Mouse (Mus musculus): ENCODE data around the gene Trip10. TPM values are rescaled to one million over a fixed set of nuclear protein-coding genes. Genes with fewer than 3 reads are reported as not detected.

Gene Trip10
- polyA plus RNA-seq, 1 experiment from 2014 or later, result 9.3 TPM

- 39% methylated on average over 13 of the region's 13 CpGs for WGBS (ENCODE audit: insufficient replicate concordance)
- TF ChIP-seq CTCF (IDR thresholded peaks at IDR 0.05; ENCODE audit: low read depth), result no peak
- TF ChIP-seq EP300 (IDR thresholded peaks at IDR 0.05; ENCODE audit: low read depth), result no peak
- Histone ChIP-seq H3K9me3 (ENCODE audit: low read length) (no peaks in the 10 kb centered on the region), H3K9ac (replicated peaks) (no peak overlapping the region), H3K4me3 (ENCODE audit: low read depth, low read length) (no peak overlapping the region), H3K4me2 (ENCODE audit: low read depth, low read length) (no peak overlapping the region), H3K27ac (ENCODE audit: low read depth) (peak overlapping the region; percentile 11; the same call in 1 of the 2 replicates), H3K4me1 (ENCODE audit: insufficient read depth) (peaks cover 5% of the 10 kb centered on the region; the same call in 1 of the 2 replicates), H3K36me3 (replicated peaks; ENCODE audit: insufficient read depth, low read length) (peaks cover 78% of the 10 kb centered on the region), H3K27me3 (ENCODE audit: insufficient read depth, low read length) (no peaks in the 10 kb centered on the region)
- ATAC-seq (peak; percentile 30; the same call in 1 of the 2 replicates), DNase-seq (no peak)
These were observed 34.4 kb upstream of the Trip10 start for GRCm38 (mm10) chr17:57214676-57215387.

DNA sequence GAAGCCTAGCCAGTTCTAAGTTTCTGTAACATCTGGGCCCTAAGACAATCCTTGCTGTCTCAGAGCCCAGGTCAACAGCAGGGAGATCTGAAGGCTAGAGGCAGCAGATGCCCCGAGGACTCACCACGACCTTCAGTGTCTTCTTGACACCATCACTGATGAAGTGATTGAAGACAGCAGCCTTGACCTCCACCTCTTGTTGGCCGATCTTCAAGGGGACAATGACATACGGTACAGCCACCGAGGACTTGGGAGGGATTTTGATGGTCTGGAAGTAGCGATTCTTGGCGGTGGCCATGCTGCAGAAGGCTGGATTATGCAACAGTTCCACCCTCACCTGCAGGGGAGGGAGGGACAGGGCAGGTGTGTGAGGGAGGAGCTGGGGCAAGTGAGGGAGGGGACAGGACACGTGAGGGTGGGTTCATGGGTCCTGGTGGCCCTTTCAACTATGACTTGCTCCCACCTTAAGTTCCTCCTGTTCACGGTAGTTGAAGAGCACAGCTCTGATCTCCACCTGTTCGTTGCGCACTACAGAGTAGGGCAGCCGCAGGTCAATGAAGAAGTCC lies 30.8 kb upstream of the Trip10 start:
- DNase-seq, result no peak
- 76% methylated on average over 12 of the region's 12 CpGs for WGBS (ENCODE audit: insufficient replicate concordance)

DNA sequence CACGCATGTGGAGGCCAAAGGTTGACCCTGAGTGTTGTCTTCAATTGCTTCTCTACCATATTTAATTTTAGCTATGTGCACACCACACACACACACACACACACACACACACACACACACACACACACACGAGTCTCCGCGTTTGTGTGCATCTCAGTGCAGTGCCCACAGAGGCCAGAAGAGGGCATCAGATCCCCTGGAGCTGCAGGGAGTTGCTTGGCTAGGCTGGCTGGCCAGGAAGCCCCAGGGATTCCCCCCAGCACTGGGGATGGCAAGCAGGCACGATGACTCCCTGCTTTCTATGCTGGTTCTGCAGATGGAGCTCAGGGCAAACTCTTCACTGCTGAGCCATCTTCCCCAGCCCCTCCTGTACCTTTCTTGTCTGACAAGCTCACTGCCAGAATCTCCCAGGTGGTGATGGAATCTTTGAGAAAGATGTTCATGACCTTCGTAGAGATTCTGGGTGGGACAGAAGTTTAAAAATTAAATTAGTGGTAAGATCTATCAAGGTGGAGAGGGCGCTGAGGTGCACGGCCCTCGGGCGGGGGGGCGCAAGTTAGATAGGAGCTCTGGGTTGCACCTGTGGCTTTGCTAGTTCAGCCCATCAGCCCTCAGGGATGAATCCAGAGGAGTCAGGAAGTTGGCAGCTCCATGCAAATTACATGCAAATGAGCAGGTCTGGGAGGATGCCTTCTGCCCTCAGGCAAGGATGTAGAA lies 29.9 kb upstream of the Trip10 start:
- 21% methylated on average over 11 of the region's 11 CpGs for whole genome bisulfite sequencing (ENCODE audit: insufficient replicate concordance)
- H3K4me2 ChIP-seq (ENCODE audit: low read depth, low read length), result no peak overlapping the region
- DNase-seq, result peak; percentile 80
- no peak overlapping the region for H3K9ac ChIP-seq (replicated peaks)
- H3K9me3 ChIP-seq (ENCODE audit: low read length), result no peaks in the 10 kb centered on the region
- H3K27ac ChIP-seq (ENCODE audit: low read depth), result no peak overlapping the region
- no peaks in the 10 kb centered on the region for H3K27me3 ChIP-seq (ENCODE audit: insufficient read depth, low read length)
- no peak overlapping the region for H3K4me3 ChIP-seq (ENCODE audit: low read depth, low read length)
- peaks cover 79% of the 10 kb centered on the region for H3K36me3 ChIP-seq (replicated peaks; ENCODE audit: insufficient read depth, low read length)
- peaks cover 13% of the 10 kb centered on the region for H3K4me1 ChIP-seq (ENCODE audit: insufficient read depth)
- TF ChIP-seq CTCF (IDR thresholded peaks at IDR 0.05; ENCODE audit: low read depth) (peak; percentile 86), EP300 (IDR thresholded peaks at IDR 0.05; ENCODE audit: low read depth) (no peak)
- ATAC-seq, result peak; percentile 49

More for the DNA sequence above, 30.8 kb upstream of the Trip10 start:
- H3K4me2 ChIP-seq (ENCODE audit: low read depth, low read length), result no peak overlapping the region
- peaks cover 76% of the 10 kb centered on the region for H3K36me3 ChIP-seq (replicated peaks; ENCODE audit: insufficient read depth, low read length)
- no peak overlapping the region for H3K9ac ChIP-seq (replicated peaks)
- H3K4me3 ChIP-seq (ENCODE audit: low read depth, low read length), result no peak overlapping the region
- no peaks in the 10 kb centered on the region for H3K9me3 ChIP-seq (ENCODE audit: low read length)
- H3K4me1 ChIP-seq (ENCODE audit: insufficient read depth), result peaks cover 13% of the 10 kb centered on the region
- H3K27me3 ChIP-seq (ENCODE audit: insufficient read depth, low read length), result no peaks in the 10 kb centered on the region
- 0 out of 2 replicates have a peak overlapping the region, but pooled peaks have one; percentile 11 for H3K27ac ChIP-seq (ENCODE audit: low read depth)
- no peak for ATAC-seq
- no peak for TF ChIP-seq EP300 (IDR thresholded peaks at IDR 0.05; ENCODE audit: low read depth)
- no peak for TF ChIP-seq CTCF (IDR thresholded peaks at IDR 0.05; ENCODE audit: low read depth)

GRCm38 (mm10) chr17:57219884-57220207 lies 29.4 kb upstream of the Trip10 start:
- Histone ChIP-seq H3K27ac (ENCODE audit: low read depth) (no peak overlapping the region), H3K9me3 (ENCODE audit: low read length) (no peaks in the 10 kb centered on the region), H3K9ac (replicated peaks) (no peak overlapping the region), H3K4me3 (ENCODE audit: low read depth, low read length) (no peak overlapping the region), H3K27me3 (ENCODE audit: insufficient read depth, low read length) (no peaks in the 10 kb centered on the region), H3K36me3 (replicated peaks; ENCODE audit: insufficient read depth, low read length) (peaks cover 77% of the 10 kb centered on the region), H3K4me1 (ENCODE audit: insufficient read depth) (peaks cover 13% of the 10 kb centered on the region), H3K4me2 (ENCODE audit: low read depth, low read length) (no peak overlapping the region)
- DNase-seq (no peak), ATAC-seq (0 out of 2 replicates have a peak, but pooled peaks have one; percentile 2)
- TF ChIP-seq CTCF (IDR thresholded peaks at IDR 0.05; ENCODE audit: low read depth) (peak; percentile 63), EP300 (IDR thresholded peaks at IDR 0.05; ENCODE audit: low read depth) (no peak)
- WGBS (ENCODE audit: insufficient replicate concordance), result 22% methylated on average over 3 of the region's 3 CpGs

DNA sequence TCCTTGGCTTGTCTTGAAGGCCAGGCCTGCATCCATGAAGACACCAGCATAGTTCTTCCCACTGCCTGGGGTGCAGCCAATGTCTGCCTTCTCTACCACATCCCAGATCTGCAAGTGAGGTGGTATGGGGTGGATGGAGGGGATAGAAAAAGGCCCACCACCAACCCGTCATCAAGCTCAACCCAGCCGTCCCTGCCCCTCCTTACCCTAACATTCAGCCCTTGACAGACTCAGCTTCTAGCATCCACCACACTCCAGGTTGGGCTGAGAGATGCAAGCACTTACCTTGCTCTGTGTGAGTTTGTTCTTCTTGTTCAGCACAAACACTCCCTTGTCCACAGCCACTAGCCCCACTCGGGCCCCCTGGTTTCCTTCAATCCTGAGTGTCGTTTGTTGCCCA lies 27.3 kb upstream of the Trip10 start:
- DNase-seq, result no peak
- peaks cover 18% of the 10 kb centered on the region for H3K4me1 ChIP-seq (ENCODE audit: insufficient read depth)
- 46% methylated on average over 4 of the region's 4 CpGs for WGBS (ENCODE audit: insufficient replicate concordance)
- H3K4me2 ChIP-seq (ENCODE audit: low read depth, low read length), result peak overlapping the region; percentile 55
- H3K9me3 ChIP-seq (ENCODE audit: low read length), result no peaks in the 10 kb centered on the region
- H3K36me3 ChIP-seq (replicated peaks; ENCODE audit: insufficient read depth, low read length), result peaks cover 69% of the 10 kb centered on the region
- H3K4me3 ChIP-seq (ENCODE audit: low read depth, low read length), result no peak overlapping the region
- ATAC-seq, result no peak
- no peak for TF ChIP-seq CTCF (IDR thresholded peaks at IDR 0.05; ENCODE audit: low read depth)
- TF ChIP-seq EP300 (IDR thresholded peaks at IDR 0.05; ENCODE audit: low read depth), result no peak
- H3K9ac ChIP-seq (replicated peaks), result no peak overlapping the region
- H3K27ac ChIP-seq (ENCODE audit: low read depth), result no peak overlapping the region
- H3K27me3 ChIP-seq (ENCODE audit: insufficient read depth, low read length), result no peaks in the 10 kb centered on the region

- no peak for ATAC-seq
These were observed 25.9 kb upstream of the Trip10 start for GRCm38 (mm10) chr17:57223313-57223712.

More at GRCm38 (mm10) chr17:57223313-57223712, 25.9 kb upstream of the Trip10 start:
- Histone ChIP-seq H3K9me3 (ENCODE audit: low read length) (no peaks in the 10 kb centered on the region), H3K4me1 (ENCODE audit: insufficient read depth) (peaks cover 18% of the 10 kb centered on the region), H3K4me3 (ENCODE audit: low read depth, low read length) (0 out of 2 replicates have a peak overlapping the region, but pooled peaks have one; percentile 3), H3K27me3 (ENCODE audit: insufficient read depth, low read length) (no peaks in the 10 kb centered on the region), H3K36me3 (replicated peaks; ENCODE audit: insufficient read depth, low read length) (peaks cover 55% of the 10 kb centered on the region), H3K4me2 (ENCODE audit: low read depth, low read length) (peak overlapping the region; percentile 55), H3K27ac (ENCODE audit: low read depth) (no peak overlapping the region), H3K9ac (replicated peaks) (no peak overlapping the region)
- TF ChIP-seq EP300 (IDR thresholded peaks at IDR 0.05; ENCODE audit: low read depth) (no peak), CTCF (IDR thresholded peaks at IDR 0.05; ENCODE audit: low read depth) (no peak)
- no peak for DNase-seq
- 44% methylated on average over 9 of the region's 9 CpGs for WGBS (ENCODE audit: insufficient replicate concordance)
